Mouse (Mus musculus) stomach, embryonic 15.5 days (tissue): ENCODE measurements around the gene Znfx1. TPM values are rescaled to one million over a fixed set of nuclear protein-coding genes. Genes with fewer than 3 reads are reported as not detected.
"Not testable (repeated sequence)": the region's sequence is repeated elsewhere in the genome, so short reads cannot be mapped to it uniquely, and the experiment has no call there.

Source experiments
- ATAC-seq: fragments of 200-750 bp; cut with Nextera tagmentation; 2 replicates; pipeline ENCODE4 v1.8.0; 2017; ENCODE audit warnings: low read depth, moderate number of reproducible peaks, moderate TSS enrichment; ENCODE audit not compliant: insufficient read depth, low FRiP score
- H3K27ac ChIP-seq: fragments of 300-500 bp; sonication (generic); 2 replicates; pipeline ENCODE4 v1.5.1; 2015; ENCODE audit warnings: mild to moderate bottlenecking, inconsistent platforms
- H3K27me3 ChIP-seq: fragments of 300-500 bp; sonication (generic); replicated peaks from 2 replicates; pipeline ENCODE4 v1.6.1; 2015; ENCODE audit warnings: inconsistent platforms
- H3K36me3 ChIP-seq: fragments of 300-500 bp; sonication (generic); 2 replicates; pipeline ENCODE4 v1.6.1; 2015; ENCODE audit warnings: inconsistent platforms
- H3K4me1 ChIP-seq: fragments of 300-500 bp; sonication (generic); 2 replicates; pipeline ENCODE4 v1.6.1; 2015; ENCODE audit warnings: inconsistent platforms
- H3K4me2 ChIP-seq: fragments of 300-500 bp; sonication (generic); 2 replicates; pipeline ENCODE4 v1.6.1; 2015; ENCODE audit warnings: mild to moderate bottlenecking, inconsistent platforms
- H3K4me3 ChIP-seq: fragments of 300-500 bp; sonication (generic); replicated peaks from 2 replicates; pipeline ENCODE4 v1.5.1; 2015; ENCODE audit warnings: inconsistent platforms
- H3K9ac ChIP-seq: fragments of 300-500 bp; sonication (generic); 2 replicates; pipeline ENCODE4 v1.6.1; 2015; ENCODE audit warnings: inconsistent platforms
- H3K9me3 ChIP-seq: fragments of 300-500 bp; sonication (generic); 2 replicates; pipeline ENCODE4 v1.6.1; 2016; ENCODE audit warnings: inconsistent platforms
- WGBS: fragments of 180-500 bp; shearing (Covaris S2); methylation state at CpG from one replicate; pipeline ENCODE4 v1.1.7; 2015; 5-methylcytosine and 5-hydroxymethylcytosine counted together
- polyA plus RNA-seq: library from polyadenylated mRNA; unstranded; fragments of >200 nt; fragmentation: Nextera tagmentation; extraction: Ambion mirVana; gene quantifications from 2 replicates; pipeline ENCODE4 v1.2.1, GENCODE M21; 2015

Gene Znfx1
- polyA plus RNA-seq, 1 experiment from 2014 or later, result 7.9 TPM

GRCm38 (mm10) chr2:167038716-167039115 lies 24.1 kb downstream of the Znfx1 start:
- peaks cover 91% of the 10 kb centered on the region for H3K36me3 ChIP-seq
- ATAC-seq, result no peak
- H3K4me2 ChIP-seq, result no peak overlapping the region
- H3K4me3 ChIP-seq, result no peak overlapping the region
- H3K9me3 ChIP-seq, result no peaks in the 10 kb centered on the region
- H3K27me3 ChIP-seq, result no peaks in the 10 kb centered on the region
- no peaks in the 10 kb centered on the region for H3K4me1 ChIP-seq
- WGBS, result 89% methylated on average over 7 of the region's 7 CpGs
- H3K9ac ChIP-seq, result no peak overlapping the region
- no peak overlapping the region for H3K27ac ChIP-seq

GRCm38 (mm10) chr2:167038297-167038696 lies 24.5 kb downstream of the Znfx1 start:
- H3K27ac ChIP-seq, result no peak overlapping the region
- peaks cover 90% of the 10 kb centered on the region for H3K36me3 ChIP-seq
- no peak for ATAC-seq
- no peak overlapping the region for H3K4me3 ChIP-seq
- H3K4me1 ChIP-seq, result no peaks in the 10 kb centered on the region
- H3K27me3 ChIP-seq, result no peaks in the 10 kb centered on the region
- H3K9me3 ChIP-seq, result no peaks in the 10 kb centered on the region
- H3K9ac ChIP-seq, result no peak overlapping the region
- H3K4me2 ChIP-seq, result no peak overlapping the region
- WGBS, result 85% methylated on average over 6 of the region's 6 CpGs

GRCm38 (mm10) chr2:167037710-167038109 lies 25.1 kb downstream of the Znfx1 start:
- peaks cover 86% of the 10 kb centered on the region for H3K36me3 ChIP-seq
- no peak overlapping the region for H3K4me3 ChIP-seq
- H3K4me2 ChIP-seq, result no peak overlapping the region
- H3K27me3 ChIP-seq, result no peaks in the 10 kb centered on the region
- H3K9ac ChIP-seq, result no peak overlapping the region
- H3K27ac ChIP-seq, result no peak overlapping the region
- no peaks in the 10 kb centered on the region for H3K4me1 ChIP-seq
- no peaks in the 10 kb centered on the region for H3K9me3 ChIP-seq
- WGBS, result 94% methylated on average over 12 of the region's 12 CpGs
- ATAC-seq, result no peak

GRCm38 (mm10) chr2:167030507-167030906 lies 32.3 kb downstream of the Znfx1 start:
- H3K4me3 ChIP-seq, result no peak overlapping the region
- H3K27me3 ChIP-seq, result no peaks in the 10 kb centered on the region
- WGBS, result 93% methylated on average over 4 of the region's 4 CpGs
- no peak overlapping the region for H3K4me2 ChIP-seq
- H3K27ac ChIP-seq, result no peak overlapping the region
- H3K4me1 ChIP-seq, result no peaks in the 10 kb centered on the region
- H3K9me3 ChIP-seq, result no peaks in the 10 kb centered on the region
- H3K9ac ChIP-seq, result no peak overlapping the region
- no peak for ATAC-seq
- peaks cover 76% of the 10 kb centered on the region for H3K36me3 ChIP-seq

- Histone ChIP-seq H3K9me3 (no peaks in the 10 kb centered on the region), H3K4me1 (no peaks in the 10 kb centered on the region), H3K9ac (no peak overlapping the region), H3K36me3 (peaks cover 74% of the 10 kb centered on the region), H3K27me3 (no peaks in the 10 kb centered on the region), H3K4me2 (no peak overlapping the region), H3K27ac (no peak overlapping the region), H3K4me3 (no peak overlapping the region)
- ATAC-seq, result no peak
- 94% methylated on average over 7 of the region's 7 CpGs for WGBS
Measured at GRCm38 (mm10) chr2:167028553-167028952, 34.3 kb downstream of the Znfx1 start.

GRCm38 (mm10) chr2:167019396-167019795 lies 43.4 kb downstream of the Znfx1 start:
- H3K27me3 ChIP-seq, result no peaks in the 10 kb centered on the region
- no peaks in the 10 kb centered on the region for H3K9me3 ChIP-seq
- H3K9ac ChIP-seq, result no peak overlapping the region
- H3K36me3 ChIP-seq, result peaks cover 28% of the 10 kb centered on the region
- no peak for ATAC-seq
- H3K27ac ChIP-seq, result no peak overlapping the region
- WGBS, result 85% methylated on average over 10 of the region's 10 CpGs
- H3K4me1 ChIP-seq, result peaks cover 13% of the 10 kb centered on the region
- H3K4me2 ChIP-seq, result no peak overlapping the region
- no peak overlapping the region for H3K4me3 ChIP-seq

- H3K36me3 ChIP-seq, result peaks cover 8% of the 10 kb centered on the region
- no peaks in the 10 kb centered on the region for H3K9me3 ChIP-seq
- H3K4me3 ChIP-seq, result peak overlapping the region; percentile 83
- peak overlapping the region; percentile 53 for H3K27ac ChIP-seq
- H3K9ac ChIP-seq, result peak overlapping the region; percentile 74
- peak overlapping the region; percentile 76 for H3K4me2 ChIP-seq
- under 1% methylated on average over 21 of the region's 21 CpGs for WGBS
- H3K27me3 ChIP-seq, result no peaks in the 10 kb centered on the region
- peak; percentile 61; the same call in 1 of the 2 replicates for ATAC-seq
- peaks cover 13% of the 10 kb centered on the region for H3K4me1 ChIP-seq
Measured at GRCm38 (mm10) chr2:167015382-167015718, 47.5 kb downstream of the Znfx1 start.

- Histone ChIP-seq H3K36me3 (peaks cover 4% of the 10 kb centered on the region), H3K4me3 (peak within 1 kb of the TSS; percentile 83), H3K4me2 (peak within 1 kb of the TSS; percentile 76), H3K4me1 (peaks cover 13% of the 10 kb centered on the region), H3K9me3 (no peaks in the 10 kb centered on the region), H3K27ac (peak within 1 kb of the TSS; percentile 78), H3K27me3 (no peaks in the 10 kb centered on the region), H3K9ac (peak within 1 kb of the TSS; percentile 74)
- peak; percentile 89 for ATAC-seq
- WGBS, result 2% methylated on average over 37 of the region's 37 CpGs
Measured at GRCm38 (mm10) chr2:167014702-167015381, 48.0 kb downstream of the Znfx1 start, which contains the start of gene Ddx27. Ddx27 (plus strand) TSS chr2:167015193.

- Histone ChIP-seq H3K9ac (no peak overlapping the region), H3K4me2 (no peak overlapping the region), H3K36me3 (no peaks in the 10 kb centered on the region), H3K4me1 (no peaks in the 10 kb centered on the region), H3K27ac (no peak overlapping the region), H3K4me3 (no peak overlapping the region), H3K9me3 (no peaks in the 10 kb centered on the region), H3K27me3 (no peaks in the 10 kb centered on the region)
- 80% methylated on average over 3 of the region's 3 CpGs for WGBS
- no peak for ATAC-seq
Measured at GRCm38 (mm10) chr2:167010546-167010945, 52.3 kb downstream of the Znfx1 start.

- Histone ChIP-seq H3K27me3 (no peaks in the 10 kb centered on the region), H3K27ac (no peak overlapping the region), H3K36me3 (no peaks in the 10 kb centered on the region), H3K4me1 (no peaks in the 10 kb centered on the region), H3K4me3 (no peak overlapping the region), H3K9ac (no peak overlapping the region), H3K4me2 (no peak overlapping the region), H3K9me3 (no peaks in the 10 kb centered on the region)
- ATAC-seq, result no peak
- WGBS, result 74% methylated on average over 4 of the region's 4 CpGs
Measured at GRCm38 (mm10) chr2:167009483-167009882, 53.3 kb downstream of the Znfx1 start.

GRCm38 (mm10) chr2:167007565-167007964 lies 55.2 kb downstream of the Znfx1 start:
- not testable (repeated sequence) for H3K27ac ChIP-seq, H3K4me1 ChIP-seq, H3K4me3 ChIP-seq, H3K36me3 ChIP-seq, H3K9me3 ChIP-seq, ATAC-seq, H3K4me2 ChIP-seq, H3K27me3 ChIP-seq, H3K9ac ChIP-seq
- 77% methylated on average over 4 of the region's 4 CpGs for WGBS

- H3K4me1 ChIP-seq, result 0 out of 2 replicates have a peak, but pooled peaks cover 4% of the 10 kb centered on the region
- 67% methylated on average over 13 of the region's 13 CpGs for WGBS
Measured at GRCm38 (mm10) chr2:167007001-167007491, 55.8 kb downstream of the Znfx1 start.

More at GRCm38 (mm10) chr2:167007001-167007491, 55.8 kb downstream of the Znfx1 start:
- no peak overlapping the region for H3K4me2 ChIP-seq
- no peaks in the 10 kb centered on the region for H3K9me3 ChIP-seq
- H3K36me3 ChIP-seq, result no peaks in the 10 kb centered on the region
- H3K27ac ChIP-seq, result no peak overlapping the region
- H3K9ac ChIP-seq, result no peak overlapping the region
- H3K27me3 ChIP-seq, result no peaks in the 10 kb centered on the region
- no peak for ATAC-seq
- no peak overlapping the region for H3K4me3 ChIP-seq
